Mouse (Mus musculus): Measurements from ENCODE around the gene Chrm4. TPM values are rescaled to one million over a fixed set of nuclear protein-coding genes. Genes with fewer than 3 reads are reported as not detected.

Chrm4 gene
- polyA plus RNA-seq, 1 experiment from 2014 or later: 0.34 TPM

DNA sequence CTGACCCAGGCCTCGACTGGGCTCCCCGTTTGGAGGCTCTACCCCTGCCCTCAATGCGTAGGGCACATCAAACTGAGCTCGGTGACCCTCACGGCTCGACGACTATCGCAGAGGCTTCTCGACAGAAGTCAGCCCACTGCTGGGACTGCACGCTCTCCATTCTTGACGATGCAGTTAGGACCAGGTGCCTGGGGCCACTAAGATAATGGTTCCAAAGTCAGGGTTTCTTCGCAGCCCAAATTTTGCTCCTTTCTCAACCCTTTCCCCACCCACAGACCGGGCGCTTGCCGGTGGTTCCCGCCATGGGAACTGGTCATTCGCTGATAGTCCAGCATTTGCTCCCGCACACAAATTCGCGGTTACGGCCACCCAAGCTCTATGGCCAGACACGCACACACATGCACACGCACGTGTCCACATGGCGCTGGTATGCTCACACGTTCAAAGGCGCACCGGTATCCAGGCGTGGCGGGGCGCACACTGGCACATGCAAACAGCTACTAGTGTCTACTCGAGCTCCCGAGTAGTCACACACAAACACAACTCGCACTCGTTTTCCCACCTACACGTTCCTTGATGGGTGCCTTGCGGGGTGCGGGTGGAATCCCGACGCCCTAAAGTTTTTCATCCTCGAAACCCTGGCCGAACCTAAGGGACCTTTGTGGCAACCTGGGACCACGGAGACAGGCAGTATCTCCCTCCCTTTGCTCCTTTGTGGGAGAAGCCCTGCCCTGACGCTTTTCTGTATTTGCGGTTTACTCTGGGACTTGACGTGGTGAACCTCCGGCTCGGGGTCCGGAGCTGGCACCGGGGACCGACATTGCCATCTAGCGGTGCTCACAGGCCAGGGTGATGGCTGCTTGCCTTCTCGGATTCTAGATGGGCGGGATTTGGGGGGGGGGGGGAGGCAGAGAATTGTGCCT, 3.4 kb upstream of the Chrm4 start:
- H3K4me3 ChIP-seq (ENCODE audit: low read depth, low read length): peak overlapping the region; percentile 55
- ATAC-seq (replicated peaks; ENCODE audit: insufficient number of reproducible peaks, low FRiP score, low TSS enrichment, low read depth): no peak
- H3K27ac ChIP-seq (replicated peaks; ENCODE audit: low read depth, low read length): no peak overlapping the region
- peak overlapping the region; percentile 44 for H3K4me2 ChIP-seq (ENCODE audit: low read depth, low read length)
- H3K9ac ChIP-seq (replicated peaks; ENCODE audit: low read length): no peak overlapping the region
- peak; percentile 86 for DNase-seq (ENCODE audit: low spot score)
- H3K36me3 ChIP-seq (replicated peaks; ENCODE audit: control insufficient read depth, insufficient read depth, low read depth, low read length): no peaks in the 10 kb centered on the region
- H3K27me3 ChIP-seq (ENCODE audit: control insufficient read depth, insufficient read depth, low read length): peaks cover 29% of the 10 kb centered on the region
- peaks cover 7% of the 10 kb centered on the region; the same call in 1 of the 2 replicates for H3K4me1 ChIP-seq (ENCODE audit: control insufficient read depth, insufficient read depth, low read length)
- H3K9me3 ChIP-seq (replicated peaks; ENCODE audit: control insufficient read depth, low read length): no peaks in the 10 kb centered on the region
- 5% methylated on average over 54 of the region's 54 CpGs for WGBS

DNA sequence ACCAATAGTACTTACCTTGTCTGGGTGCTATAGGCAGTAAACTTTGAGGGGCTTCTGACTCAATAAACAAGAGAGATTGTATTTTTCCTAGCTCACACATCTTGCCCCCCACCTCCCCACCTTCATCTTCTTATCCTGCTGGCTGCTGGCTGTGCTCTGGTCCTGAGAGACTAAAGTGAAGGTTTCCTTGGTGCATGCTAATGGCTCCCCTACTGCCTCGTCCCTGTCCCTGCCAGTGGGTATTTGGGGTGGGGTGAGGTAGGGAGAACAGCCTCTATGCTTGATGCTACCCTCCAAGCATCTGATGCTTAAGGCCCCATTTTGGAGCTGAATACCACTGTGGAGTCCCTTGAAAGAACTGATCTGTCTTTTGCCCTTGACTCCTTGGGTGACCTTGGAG, 2.3 kb upstream of the Chrm4 start:
- ATAC-seq (replicated peaks; ENCODE audit: insufficient number of reproducible peaks, low FRiP score, low TSS enrichment, low read depth): no peak
- H3K27me3 ChIP-seq (ENCODE audit: control insufficient read depth, insufficient read depth, low read length): peaks cover 29% of the 10 kb centered on the region
- no peak overlapping the region for H3K27ac ChIP-seq (replicated peaks; ENCODE audit: low read depth, low read length)
- no peaks in the 10 kb centered on the region for H3K36me3 ChIP-seq (replicated peaks; ENCODE audit: control insufficient read depth, insufficient read depth, low read depth, low read length)
- H3K9ac ChIP-seq (replicated peaks; ENCODE audit: low read length): no peak overlapping the region
- H3K4me1 ChIP-seq (ENCODE audit: control insufficient read depth, insufficient read depth, low read length): peaks cover 7% of the 10 kb centered on the region; the same call in 1 of the 2 replicates
- no peak overlapping the region for H3K4me3 ChIP-seq (ENCODE audit: low read depth, low read length)
- no peak for DNase-seq (ENCODE audit: low spot score)
- H3K9me3 ChIP-seq (replicated peaks; ENCODE audit: control insufficient read depth, low read length): no peaks in the 10 kb centered on the region
- 71% methylated on average over 1 of the region's 1 CpGs for WGBS
- H3K4me2 ChIP-seq (ENCODE audit: low read depth, low read length): no peak overlapping the region

DNA sequence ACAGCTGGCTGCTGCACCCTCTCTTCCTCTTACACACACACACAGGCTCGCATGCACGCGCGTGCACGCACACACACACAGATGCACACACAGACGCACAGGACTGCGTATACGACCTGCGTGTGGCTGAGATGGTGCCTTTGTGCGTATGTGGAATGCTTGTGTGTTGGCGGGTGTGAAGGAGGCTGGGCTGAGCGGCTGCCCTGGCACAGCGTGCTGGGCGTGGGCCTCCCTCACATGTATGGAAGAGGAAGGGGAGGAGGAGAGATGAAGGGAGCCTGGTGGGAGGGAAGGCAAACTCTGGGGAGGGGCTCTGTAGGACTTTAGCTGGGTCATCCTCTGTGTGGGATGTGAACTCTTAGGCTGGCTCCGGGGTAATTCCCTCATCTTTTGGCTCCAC, 1.6 kb upstream of the Chrm4 start:
- ATAC-seq (replicated peaks; ENCODE audit: insufficient number of reproducible peaks, low FRiP score, low TSS enrichment, low read depth): no peak
- no peak for DNase-seq (ENCODE audit: low spot score)
- H3K36me3 ChIP-seq (replicated peaks; ENCODE audit: control insufficient read depth, insufficient read depth, low read depth, low read length): no peaks in the 10 kb centered on the region
- no peak overlapping the region for H3K9ac ChIP-seq (replicated peaks; ENCODE audit: low read length)
- no peak overlapping the region for H3K4me3 ChIP-seq (ENCODE audit: low read depth, low read length)
- 84% methylated on average over 15 of the region's 15 CpGs for WGBS
- peaks cover 7% of the 10 kb centered on the region; the same call in 1 of the 2 replicates for H3K4me1 ChIP-seq (ENCODE audit: control insufficient read depth, insufficient read depth, low read length)
- no peaks in the 10 kb centered on the region for H3K9me3 ChIP-seq (replicated peaks; ENCODE audit: control insufficient read depth, low read length)
- H3K27ac ChIP-seq (replicated peaks; ENCODE audit: low read depth, low read length): no peak overlapping the region
- no peak overlapping the region for H3K4me2 ChIP-seq (ENCODE audit: low read depth, low read length)
- peaks cover 29% of the 10 kb centered on the region for H3K27me3 ChIP-seq (ENCODE audit: control insufficient read depth, insufficient read depth, low read length)

DNA sequence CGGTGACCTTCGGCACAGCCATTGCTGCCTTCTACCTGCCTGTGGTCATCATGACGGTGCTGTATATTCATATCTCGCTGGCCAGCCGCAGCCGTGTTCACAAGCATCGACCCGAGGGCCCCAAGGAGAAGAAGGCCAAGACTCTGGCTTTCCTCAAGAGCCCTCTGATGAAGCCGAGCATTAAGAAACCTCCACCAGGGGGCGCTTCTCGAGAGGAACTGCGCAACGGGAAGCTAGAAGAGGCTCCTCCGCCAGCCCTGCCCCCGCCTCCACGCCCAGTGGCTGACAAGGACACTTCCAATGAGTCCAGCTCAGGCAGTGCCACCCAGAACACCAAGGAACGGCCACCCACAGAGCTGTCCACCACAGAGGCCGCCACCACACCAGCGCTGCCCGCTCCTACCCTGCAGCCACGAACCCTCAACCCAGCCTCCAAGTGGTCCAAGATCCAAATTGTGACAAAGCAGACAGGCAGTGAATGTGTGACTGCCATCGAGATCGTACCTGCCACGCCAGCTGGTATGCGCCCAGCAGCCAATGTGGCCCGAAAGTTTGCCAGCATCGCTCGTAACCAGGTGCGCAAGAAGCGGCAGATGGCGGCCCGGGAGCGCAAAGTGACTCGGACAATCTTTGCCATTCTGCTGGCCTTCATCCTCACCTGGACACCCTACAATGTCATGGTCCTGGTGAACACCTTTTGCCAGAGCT, 931 bp downstream of the Chrm4 start:
- Histone ChIP-seq H3K4me3 (ENCODE audit: low read depth, low read length) (no peak overlapping the region), H3K36me3 (replicated peaks; ENCODE audit: control insufficient read depth, insufficient read depth, low read depth, low read length) (no peaks in the 10 kb centered on the region), H3K4me1 (ENCODE audit: control insufficient read depth, insufficient read depth, low read length) (peaks cover 8% of the 10 kb centered on the region), H3K27ac (replicated peaks; ENCODE audit: low read depth, low read length) (no peak overlapping the region), H3K27me3 (ENCODE audit: control insufficient read depth, insufficient read depth, low read length) (peaks cover 9% of the 10 kb centered on the region), H3K9me3 (replicated peaks; ENCODE audit: control insufficient read depth, low read length) (no peaks in the 10 kb centered on the region), H3K4me2 (ENCODE audit: low read depth, low read length) (no peak overlapping the region), H3K9ac (replicated peaks; ENCODE audit: low read length) (no peak overlapping the region)
- DNase-seq (ENCODE audit: low spot score) (peak; percentile 89), ATAC-seq (replicated peaks; ENCODE audit: insufficient number of reproducible peaks, low FRiP score, low TSS enrichment, low read depth) (no peak)
- WGBS: 44% methylated on average over 34 of the region's 34 CpGs

DNA sequence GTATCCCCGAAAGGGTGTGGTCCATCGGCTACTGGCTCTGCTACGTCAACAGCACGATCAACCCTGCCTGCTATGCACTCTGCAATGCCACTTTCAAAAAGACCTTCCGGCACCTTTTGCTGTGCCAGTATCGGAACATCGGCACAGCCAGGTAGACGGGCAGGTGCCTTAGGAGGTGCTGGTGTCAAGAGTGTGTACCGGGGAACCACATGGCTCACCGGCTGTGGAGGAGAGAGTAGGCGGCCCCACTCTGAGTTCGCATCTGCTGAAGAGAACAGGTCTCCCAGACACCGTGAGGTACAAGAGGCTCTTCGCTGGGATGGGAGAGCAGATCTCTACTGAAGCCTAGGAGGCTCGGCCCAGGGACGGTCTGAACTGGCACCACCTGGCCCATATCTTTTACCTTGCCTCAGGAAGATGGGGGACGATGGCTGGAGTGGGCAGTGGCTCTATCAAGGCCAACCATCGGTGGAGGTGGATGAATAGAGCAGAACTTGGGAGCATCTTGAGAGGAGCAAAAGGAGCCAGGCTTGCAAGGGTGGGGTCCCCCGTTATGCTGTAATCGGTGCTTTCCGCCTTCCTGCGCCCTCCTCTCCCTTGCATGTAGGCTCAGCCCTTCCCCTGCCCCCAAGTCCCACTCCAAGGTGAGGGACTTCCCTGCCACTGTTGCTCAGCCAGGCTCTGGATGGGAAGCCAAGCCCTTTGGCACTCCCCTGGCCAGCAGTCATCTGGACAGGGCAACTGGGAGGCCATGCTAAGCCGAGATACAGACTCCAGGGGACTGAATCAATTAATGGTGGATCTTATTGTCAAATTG, 1.7 kb downstream of the Chrm4 start:
- no peaks in the 10 kb centered on the region for H3K36me3 ChIP-seq (replicated peaks; ENCODE audit: control insufficient read depth, insufficient read depth, low read depth, low read length)
- no peak overlapping the region for H3K4me2 ChIP-seq (ENCODE audit: low read depth, low read length)
- peaks cover 10% of the 10 kb centered on the region for H3K4me1 ChIP-seq (ENCODE audit: control insufficient read depth, insufficient read depth, low read length)
- no peak overlapping the region for H3K27ac ChIP-seq (replicated peaks; ENCODE audit: low read depth, low read length)
- peaks cover 1% of the 10 kb centered on the region for H3K27me3 ChIP-seq (ENCODE audit: control insufficient read depth, insufficient read depth, low read length)
- ATAC-seq (replicated peaks; ENCODE audit: insufficient number of reproducible peaks, low FRiP score, low TSS enrichment, low read depth) (no peak), DNase-seq (ENCODE audit: low spot score) (peak; percentile 5)
- H3K9ac ChIP-seq (replicated peaks; ENCODE audit: low read length): no peak overlapping the region
- no peak overlapping the region for H3K4me3 ChIP-seq (ENCODE audit: low read depth, low read length)
- WGBS: 71% methylated on average over 23 of the region's 23 CpGs
- no peaks in the 10 kb centered on the region for H3K9me3 ChIP-seq (replicated peaks; ENCODE audit: control insufficient read depth, low read length)

DNA sequence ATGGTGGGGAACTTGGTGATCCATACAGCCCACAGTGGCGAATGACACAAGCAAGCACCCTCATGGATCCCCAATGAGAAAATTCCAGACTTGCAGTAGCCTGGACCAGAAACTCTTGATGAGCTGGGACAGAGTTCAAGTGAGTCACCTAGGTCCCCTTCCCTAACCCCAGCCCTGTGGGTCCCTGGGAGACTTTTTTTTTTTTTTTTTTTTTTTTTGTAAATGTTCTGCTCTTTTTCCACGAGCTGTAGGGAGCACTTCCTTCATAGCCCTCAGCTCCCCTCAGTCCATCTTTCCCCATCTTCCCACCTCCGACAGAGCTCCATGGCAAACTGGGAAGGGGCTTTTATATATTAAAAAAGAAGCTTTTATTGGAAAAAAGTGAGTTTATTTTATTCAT, 2.4 kb downstream of the Chrm4 start:
- no peak overlapping the region; the same call in 1 of the 2 replicates for H3K9ac ChIP-seq (replicated peaks; ENCODE audit: low read length)
- H3K9me3 ChIP-seq (replicated peaks; ENCODE audit: control insufficient read depth, low read length): no peaks in the 10 kb centered on the region
- H3K4me1 ChIP-seq (ENCODE audit: control insufficient read depth, insufficient read depth, low read length): peaks cover 17% of the 10 kb centered on the region
- H3K4me2 ChIP-seq (ENCODE audit: low read depth, low read length): peak overlapping the region; percentile 86
- no peaks in the 10 kb centered on the region for H3K36me3 ChIP-seq (replicated peaks; ENCODE audit: control insufficient read depth, insufficient read depth, low read depth, low read length)
- H3K4me3 ChIP-seq (ENCODE audit: low read depth, low read length): peak overlapping the region; percentile 87
- WGBS: 58% methylated on average over 3 of the region's 3 CpGs
- H3K27me3 ChIP-seq (ENCODE audit: control insufficient read depth, insufficient read depth, low read length): no peaks in the 10 kb centered on the region
- H3K27ac ChIP-seq (replicated peaks; ENCODE audit: low read depth, low read length): no peak overlapping the region
- DNase-seq (ENCODE audit: low spot score): no peak
- no peak for ATAC-seq (replicated peaks; ENCODE audit: insufficient number of reproducible peaks, low FRiP score, low TSS enrichment, low read depth)

DNA sequence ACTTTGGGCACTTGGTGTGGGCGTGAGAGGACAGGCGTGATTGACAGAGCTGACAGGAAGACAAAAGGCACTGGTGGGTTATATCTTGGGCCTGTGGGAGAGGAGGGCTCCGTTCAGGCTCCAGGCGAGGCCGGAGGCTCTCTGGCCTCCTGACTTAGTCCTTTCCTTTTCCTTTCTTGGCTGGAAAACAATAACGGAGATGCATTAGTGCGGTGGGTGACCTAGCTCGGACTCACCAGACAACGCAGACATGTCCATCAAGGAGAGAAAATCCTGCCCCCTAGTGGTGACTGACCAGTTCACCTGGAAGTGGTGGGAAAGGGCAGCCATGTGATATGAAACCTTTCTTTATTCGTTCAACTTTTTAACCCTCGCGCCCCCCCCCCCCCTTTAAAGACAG, 2.9 kb downstream of the Chrm4 start:
- peak overlapping the region; percentile 87 for H3K4me3 ChIP-seq (ENCODE audit: low read depth, low read length)
- no peak for ATAC-seq (replicated peaks; ENCODE audit: insufficient number of reproducible peaks, low FRiP score, low TSS enrichment, low read depth)
- H3K4me2 ChIP-seq (ENCODE audit: low read depth, low read length): peak overlapping the region; percentile 86
- WGBS: 8% methylated on average over 12 of the region's 12 CpGs
- H3K9me3 ChIP-seq (replicated peaks; ENCODE audit: control insufficient read depth, low read length): no peaks in the 10 kb centered on the region
- H3K27ac ChIP-seq (replicated peaks; ENCODE audit: low read depth, low read length): no peak overlapping the region; the same call in none of the 2 replicates
- H3K4me1 ChIP-seq (ENCODE audit: control insufficient read depth, insufficient read depth, low read length): peaks cover 17% of the 10 kb centered on the region
- peak overlapping the region; percentile 99 for H3K9ac ChIP-seq (replicated peaks; ENCODE audit: low read length)
- no peaks in the 10 kb centered on the region for H3K36me3 ChIP-seq (replicated peaks; ENCODE audit: control insufficient read depth, insufficient read depth, low read depth, low read length)
- peak; percentile 95 for DNase-seq (ENCODE audit: low spot score)
- no peaks in the 10 kb centered on the region for H3K27me3 ChIP-seq (ENCODE audit: control insufficient read depth, insufficient read depth, low read length)
